Mouse (Mus musculus) heart, embryonic 16.5 days (tissue): ENCODE data around the gene Cog4. TPM values are rescaled to one million over a fixed set of nuclear protein-coding genes. Genes with fewer than 3 reads are reported as not detected.

Source experiments
- ATAC-seq: fragments of 200-750 bp; cut with Nextera tagmentation; replicated peaks from 2 replicates; pipeline ENCODE4 v1.8.0; 2017; ENCODE audit warnings: moderate number of reproducible peaks; ENCODE audit not compliant: insufficient read depth, low FRiP score; ENCODE audit errors: extremely low read depth
- H3K27ac ChIP-seq: fragments of 300-500 bp; sonication (generic); 2 replicates; pipeline ENCODE4 v1.5.1; 2014; ENCODE audit warnings: mild to moderate bottlenecking, low read length, control low read depth, moderate library complexity
- H3K27me3 ChIP-seq: fragments of 300-500 bp; sonication (generic); 2 replicates; pipeline ENCODE4 v1.6.1; 2014; ENCODE audit warnings: low read length, mixed read lengths; ENCODE audit not compliant: control insufficient read depth, insufficient read depth
- H3K36me3 ChIP-seq: fragments of 300-500 bp; sonication (generic); 2 replicates; pipeline ENCODE4 v1.6.1; 2014; ENCODE audit not compliant: control insufficient read depth, insufficient read depth
- H3K4me1 ChIP-seq: fragments of 300-500 bp; sonication (generic); 2 replicates; pipeline ENCODE4 v1.6.1; 2014; ENCODE audit warnings: low read length, mixed read lengths; ENCODE audit not compliant: control insufficient read depth, insufficient read depth
- H3K4me2 ChIP-seq: fragments of 300-500 bp; sonication (generic); 2 replicates; pipeline ENCODE4 v1.6.1; 2014; ENCODE audit warnings: low read depth, mild to moderate bottlenecking, control low read depth, low read length
- H3K4me3 ChIP-seq: fragments of 300-500 bp; sonication (generic); 2 replicates; pipeline ENCODE4 v1.5.1; 2014; ENCODE audit warnings: mild to moderate bottlenecking, control low read depth, low read length
- H3K9ac ChIP-seq: fragments of 300-500 bp; sonication (generic); 2 replicates; pipeline ENCODE4 v1.6.1; 2014; ENCODE audit warnings: low read length, control low read depth
- H3K9me3 ChIP-seq: fragments of 300-500 bp; sonication (generic); replicated peaks from 2 replicates; pipeline ENCODE4 v1.6.1; 2016; ENCODE audit warnings: low read length; ENCODE audit not compliant: control insufficient read depth
- WGBS: fragments of 180-500 bp; shearing (Covaris S2); extraction: QIAGEN DNeasy Blood & Tissue Kit; methylation state at CpG from one replicate; pipeline ENCODE4 v1.1.7; 2014; 5-methylcytosine and 5-hydroxymethylcytosine counted together
- polyA plus RNA-seq: library from polyadenylated mRNA; unstranded; fragments of >200 nt; fragmentation: Nextera tagmentation; extraction: Ambion mirVana; gene quantifications from 2 replicates; pipeline ENCODE4 v1.2.1, GENCODE M21; 2015

The Cog4 gene
- polyA plus RNA-seq, 1 experiment from 2014 or later: 66.4 TPM

DNA sequence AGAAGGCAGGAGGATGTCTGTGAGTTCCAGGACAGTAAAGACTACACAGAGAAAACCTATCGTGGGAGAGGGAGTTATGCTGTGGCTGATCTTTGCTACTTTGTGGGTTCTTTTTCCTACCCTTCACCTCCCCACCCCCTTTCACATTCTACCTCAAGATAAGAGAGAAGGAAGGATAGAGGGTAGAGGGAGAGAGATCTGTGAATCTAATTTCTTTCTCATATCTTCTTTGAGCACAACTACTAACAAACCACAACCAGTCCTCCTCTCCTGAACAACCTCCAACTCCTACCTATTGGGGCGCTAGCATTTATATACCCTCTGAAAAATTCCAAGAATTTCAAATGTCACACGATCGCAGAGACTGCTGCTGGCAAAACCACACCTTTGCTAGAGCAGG is 31.5 kb downstream of the Cog4 start:
- H3K4me2 ChIP-seq: no peak overlapping the region
- H3K27ac ChIP-seq: no peak overlapping the region
- H3K9me3 ChIP-seq: no peaks in the 10 kb centered on the region
- H3K4me3 ChIP-seq: no peak overlapping the region
- 81% methylated on average over 4 of the region's 4 CpGs for WGBS
- no peaks in the 10 kb centered on the region for H3K27me3 ChIP-seq
- H3K9ac ChIP-seq: no peak overlapping the region
- no peak for ATAC-seq
- H3K36me3 ChIP-seq: peaks cover 57% of the 10 kb centered on the region
- no peaks in the 10 kb centered on the region for H3K4me1 ChIP-seq

DNA sequence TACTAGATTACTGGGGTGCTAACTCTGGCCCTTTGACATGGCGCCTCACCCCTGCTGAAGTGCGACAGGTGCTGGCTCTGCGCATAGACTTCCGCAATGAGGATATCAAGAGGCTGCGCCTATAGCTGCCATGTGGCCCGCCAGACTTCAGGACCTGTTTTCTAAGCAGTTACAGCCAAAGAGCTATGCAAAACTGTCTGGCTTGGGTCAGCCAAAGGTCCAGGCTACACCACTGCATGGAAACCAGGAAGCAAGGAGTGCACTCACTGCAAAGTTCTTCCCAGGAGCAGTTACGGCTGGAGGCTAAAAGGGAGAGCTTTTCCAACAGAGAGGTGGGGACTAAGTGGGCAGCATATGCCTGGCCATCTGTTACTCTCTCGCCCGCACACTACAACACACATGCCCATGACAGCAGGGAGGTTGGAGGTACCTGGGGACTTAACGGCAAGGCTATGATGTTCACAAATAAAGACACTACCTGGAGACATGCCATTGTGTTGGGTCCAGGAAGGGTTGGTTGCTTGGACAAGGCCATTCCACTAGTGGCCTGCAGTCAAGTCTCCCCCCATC is 35.4 kb downstream of the Cog4 start:
- no peak overlapping the region for H3K27ac ChIP-seq
- no peaks in the 10 kb centered on the region for H3K9me3 ChIP-seq
- no peaks in the 10 kb centered on the region for H3K27me3 ChIP-seq
- H3K4me3 ChIP-seq: no peak overlapping the region
- no peak for ATAC-seq
- no peaks in the 10 kb centered on the region for H3K4me1 ChIP-seq
- H3K4me2 ChIP-seq: no peak overlapping the region
- 92% methylated on average over 10 of the region's 10 CpGs for WGBS
- no peak overlapping the region for H3K9ac ChIP-seq
- H3K36me3 ChIP-seq: peaks cover 44% of the 10 kb centered on the region

- Histone ChIP-seq H3K4me2 (no peak overlapping the region), H3K4me1 (no peaks in the 10 kb centered on the region), H3K27me3 (no peaks in the 10 kb centered on the region), H3K4me3 (no peak overlapping the region), H3K9me3 (no peaks in the 10 kb centered on the region), H3K9ac (no peak overlapping the region), H3K36me3 (peaks cover 41% of the 10 kb centered on the region), H3K27ac (no peak overlapping the region)
- 95% methylated on average over 18 of the region's 18 CpGs for WGBS
- ATAC-seq: no peak
These were observed 37.4 kb downstream of the Cog4 start for GRCm38 (mm10) chr8:110883824-110884223.

GRCm38 (mm10) chr8:110886634-110887033 is 40.2 kb downstream of the Cog4 start:
- Histone ChIP-seq H3K36me3 (peaks cover 22% of the 10 kb centered on the region), H3K27me3 (no peaks in the 10 kb centered on the region), H3K4me1 (no peaks in the 10 kb centered on the region), H3K4me2 (no peak overlapping the region), H3K9ac (no peak overlapping the region), H3K4me3 (no peak overlapping the region), H3K27ac (no peak overlapping the region), H3K9me3 (no peaks in the 10 kb centered on the region)
- ATAC-seq: no peak
- 80% methylated on average over 3 of the region's 3 CpGs for WGBS

DNA sequence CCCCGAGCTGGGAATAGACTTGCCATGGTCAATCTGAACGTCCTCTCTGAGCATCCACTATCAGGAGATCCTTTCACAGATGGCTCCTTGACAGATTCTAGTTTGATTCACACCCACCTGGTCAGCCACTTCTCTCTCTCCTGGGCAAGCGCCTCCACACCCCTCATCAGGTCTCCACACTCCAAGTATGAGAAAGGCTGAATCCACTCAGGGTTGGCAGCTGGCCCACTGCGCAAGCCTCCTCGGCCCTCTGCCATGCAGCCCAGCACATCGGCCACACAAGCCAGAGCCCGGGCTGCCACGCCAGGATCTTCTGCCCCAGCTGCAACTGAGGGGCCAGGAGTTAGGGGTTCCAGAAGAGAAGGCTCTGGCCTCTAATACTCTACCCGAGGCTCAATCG is 41.2 kb downstream of the Cog4 start:
- Histone ChIP-seq H3K27ac (no peak overlapping the region), H3K4me1 (no peaks in the 10 kb centered on the region), H3K4me2 (no peak overlapping the region), H3K4me3 (no peak overlapping the region), H3K9ac (no peak overlapping the region), H3K36me3 (peaks cover 14% of the 10 kb centered on the region; the same call in 1 of the 2 replicates), H3K27me3 (no peaks in the 10 kb centered on the region), H3K9me3 (no peaks in the 10 kb centered on the region)
- 88% methylated on average over 10 of the region's 10 CpGs for WGBS
- no peak for ATAC-seq

DNA sequence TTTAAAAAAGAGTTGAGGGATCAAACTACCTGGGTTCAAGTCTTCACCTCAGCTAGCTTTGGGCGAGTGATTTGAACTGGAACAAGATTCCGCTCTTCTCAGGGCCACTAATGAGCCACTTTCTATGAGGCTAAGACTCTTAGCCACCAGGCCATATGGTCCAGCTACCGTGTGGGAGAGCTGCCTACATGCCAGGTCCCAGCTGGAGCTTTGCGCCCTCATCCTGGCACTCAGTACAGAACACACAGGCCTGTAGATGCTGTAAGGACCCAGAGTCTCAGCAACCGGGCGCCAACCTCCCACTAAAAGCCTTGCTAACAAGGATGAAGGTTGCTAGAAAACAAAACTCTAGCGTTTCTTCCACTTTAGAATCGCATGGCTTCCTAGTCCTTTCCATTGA is 42.0 kb downstream of the Cog4 start:
- no peaks in the 10 kb centered on the region for H3K27me3 ChIP-seq
- peaks cover 7% of the 10 kb centered on the region; the same call in 1 of the 2 replicates for H3K36me3 ChIP-seq
- H3K9ac ChIP-seq: no peak overlapping the region
- no peaks in the 10 kb centered on the region for H3K9me3 ChIP-seq
- H3K4me1 ChIP-seq: no peaks in the 10 kb centered on the region
- H3K4me3 ChIP-seq: no peak overlapping the region
- no peak overlapping the region for H3K4me2 ChIP-seq
- ATAC-seq: no peak
- 91% methylated on average over 8 of the region's 8 CpGs for WGBS
- no peak overlapping the region for H3K27ac ChIP-seq

DNA sequence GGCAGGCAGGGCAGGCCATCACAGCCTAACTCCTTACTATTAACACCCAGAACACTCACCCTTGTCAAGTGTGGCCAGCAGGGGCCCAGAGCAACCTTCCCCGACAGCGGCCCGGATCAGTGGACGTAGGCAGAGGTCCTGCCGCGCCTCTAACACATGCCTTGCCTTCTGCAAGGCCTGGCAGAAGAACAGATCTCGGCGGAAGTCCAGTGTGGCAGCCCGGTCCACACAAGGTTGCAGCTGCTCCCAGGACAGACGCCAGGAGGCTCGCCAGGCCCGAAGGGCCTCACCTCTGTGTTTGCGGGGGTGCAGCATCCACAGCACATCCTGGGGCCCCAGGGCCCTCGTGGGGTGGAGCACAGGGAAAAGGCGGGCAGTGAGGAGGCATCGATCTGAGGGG is 42.5 kb downstream of the Cog4 start:
- no peaks in the 10 kb centered on the region for H3K27me3 ChIP-seq

DNA sequence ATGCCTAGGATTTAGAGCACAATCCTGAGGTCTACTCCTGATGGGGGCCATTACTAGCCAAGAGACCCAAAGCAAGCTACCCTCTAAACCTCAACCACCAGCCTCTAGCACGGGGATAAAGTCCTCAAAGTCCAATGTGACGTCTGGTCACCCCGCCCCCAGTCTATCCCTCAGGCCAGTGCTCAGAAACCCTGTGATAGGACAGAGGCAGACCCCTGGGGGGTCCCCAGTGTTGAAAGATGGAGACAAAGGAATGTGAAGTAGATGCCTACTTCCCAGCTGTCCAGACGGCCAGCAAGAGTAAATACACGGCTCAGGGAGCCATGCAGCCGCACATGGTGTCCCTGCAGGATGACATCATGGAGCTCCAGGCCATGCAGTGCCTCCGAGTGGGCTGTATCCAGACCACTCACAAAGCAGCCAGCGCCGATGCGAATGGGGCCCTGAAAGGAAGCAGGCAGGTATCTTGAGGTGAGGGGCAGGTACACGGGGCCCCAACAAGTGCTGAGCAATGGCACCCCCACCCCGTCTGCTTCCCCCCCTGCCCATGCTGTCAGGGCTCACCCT is 43.6 kb downstream of the Cog4 start:
- H3K4me2 ChIP-seq: no peak overlapping the region
- peaks cover 3% of the 10 kb centered on the region; the same call in 1 of the 2 replicates for H3K36me3 ChIP-seq
- H3K9ac ChIP-seq: no peak overlapping the region
- H3K27me3 ChIP-seq: no peaks in the 10 kb centered on the region
- H3K4me1 ChIP-seq: no peaks in the 10 kb centered on the region
- H3K27ac ChIP-seq: no peak overlapping the region
- no peak for ATAC-seq
- H3K4me3 ChIP-seq: no peak overlapping the region
- 46% methylated on average over 12 of the region's 12 CpGs for WGBS
- H3K9me3 ChIP-seq: no peaks in the 10 kb centered on the region

More for the DNA sequence above, 42.5 kb downstream of the Cog4 start:
- Histone ChIP-seq H3K36me3 (peaks cover 7% of the 10 kb centered on the region; the same call in 1 of the 2 replicates), H3K9ac (no peak overlapping the region), H3K27ac (no peak overlapping the region), H3K4me1 (no peaks in the 10 kb centered on the region), H3K4me2 (no peak overlapping the region), H3K9me3 (no peaks in the 10 kb centered on the region), H3K4me3 (no peak overlapping the region)
- WGBS: 86% methylated on average over 16 of the region's 16 CpGs
- ATAC-seq: no peak

DNA sequence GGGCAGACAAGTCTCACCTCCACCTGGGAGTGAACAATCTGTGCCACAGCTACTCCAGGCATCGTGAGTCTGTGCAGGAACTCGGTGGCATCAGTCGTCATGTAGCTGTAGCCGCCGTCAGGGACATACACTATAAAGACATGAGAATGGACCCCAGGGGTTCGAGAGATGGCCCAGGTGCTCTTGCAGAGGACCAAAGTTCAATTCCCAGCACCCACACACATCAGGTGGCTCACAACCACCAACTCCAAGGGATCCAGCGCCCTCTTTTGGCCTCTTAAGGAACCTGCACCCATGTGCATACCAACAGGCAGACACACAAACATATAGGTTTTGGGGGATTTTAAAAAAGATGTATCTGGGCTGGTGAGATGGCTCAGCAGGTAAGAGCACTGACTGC is 45.6 kb downstream of the Cog4 start:
- Histone ChIP-seq H3K9me3 (no peaks in the 10 kb centered on the region), H3K36me3 (peaks cover 3% of the 10 kb centered on the region; the same call in 1 of the 2 replicates), H3K27me3 (no peaks in the 10 kb centered on the region), H3K4me3 (no peak overlapping the region), H3K4me1 (no peaks in the 10 kb centered on the region), H3K9ac (no peak overlapping the region), H3K4me2 (no peak overlapping the region), H3K27ac (no peak overlapping the region)
- WGBS: 90% methylated on average over 7 of the region's 7 CpGs
- no peak for ATAC-seq
